Mouse (Mus musculus) embryonic facial prominence, embryonic 11.5 days (tissue): ENCODE results near the gene Zfc3h1. TPM values are rescaled to one million over a fixed set of nuclear protein-coding genes. Genes with fewer than 3 reads are reported as not detected.
A peak's percentile ranks its signal among the peaks of the same experiment; 100 is the strongest.

Experiments
- ATAC-seq: fragments of 200-750 bp; cut with Nextera tagmentation; replicated peaks from 2 replicates; pipeline ENCODE4 v1.8.0; 2017; ENCODE audit warnings: low read depth; ENCODE audit not compliant: insufficient number of reproducible peaks, low FRiP score, low TSS enrichment
- DNase-seq: peaks from one replicate; pipeline ENCODE4 v3.0.0-alpha.2; 2015; ENCODE audit warnings: low spot score
- H3K27ac ChIP-seq: fragments of 300-500 bp; sonication (generic); replicated peaks from 2 replicates; pipeline ENCODE4 v1.5.1; 2014; ENCODE audit warnings: mild to moderate bottlenecking, low read depth, low read length, control low read depth
- H3K27me3 ChIP-seq: fragments of 300-500 bp; sonication (generic); 2 replicates; pipeline ENCODE4 v1.6.1; 2014; ENCODE audit warnings: mild to moderate bottlenecking, low read length, moderate library complexity, mixed read lengths; ENCODE audit not compliant: control insufficient read depth, insufficient read depth
- H3K36me3 ChIP-seq: fragments of 300-500 bp; sonication (generic); replicated peaks from 2 replicates; pipeline ENCODE4 v1.6.1; 2014; ENCODE audit warnings: low read depth, mild to moderate bottlenecking, low read length, moderate library complexity, mixed read lengths; ENCODE audit not compliant: control insufficient read depth, insufficient read depth
- H3K4me1 ChIP-seq: fragments of 300-500 bp; sonication (generic); 2 replicates; pipeline ENCODE4 v1.6.1; 2014; ENCODE audit warnings: low read length, mixed read lengths; ENCODE audit not compliant: control insufficient read depth, insufficient read depth
- H3K4me2 ChIP-seq: fragments of 300-500 bp; sonication (generic); 2 replicates; pipeline ENCODE4 v1.6.1; 2014; ENCODE audit warnings: low read depth, mild to moderate bottlenecking, control low read depth, low read length, moderate library complexity
- H3K4me3 ChIP-seq: fragments of 300-500 bp; sonication (generic); 2 replicates; pipeline ENCODE4 v1.5.1; 2014; ENCODE audit warnings: low read depth, low read length, control low read depth
- H3K9ac ChIP-seq: fragments of 300-500 bp; sonication (generic); replicated peaks from 2 replicates; pipeline ENCODE4 v1.6.1; 2014; ENCODE audit warnings: mild to moderate bottlenecking, control low read depth, low read length
- H3K9me3 ChIP-seq: fragments of 300-500 bp; sonication (generic); replicated peaks from 2 replicates; pipeline ENCODE4 v1.6.1; 2016; ENCODE audit warnings: mild to moderate bottlenecking, low read length, inconsistent platforms, mixed read lengths; ENCODE audit not compliant: control insufficient read depth
- WGBS: fragments of 180-500 bp; shearing (Covaris S2); extraction: QIAGEN DNeasy Blood & Tissue Kit; methylation state at CpG from one replicate; pipeline ENCODE4 v1.1.7; 2014; 5-methylcytosine and 5-hydroxymethylcytosine counted together
- polyA plus RNA-seq: library from polyadenylated mRNA; unstranded; fragments of >200 nt; fragmentation: Nextera tagmentation; extraction: Ambion mirVana; gene quantifications from 2 replicates; pipeline ENCODE4 v1.2.1, GENCODE M21; 2014

Zfc3h1 gene
- polyA plus RNA-seq, 1 experiment from 2014 or later, result 23.1 TPM

GRCm38 (mm10) chr10:115473213-115473961 is 88.6 kb downstream of the Zfc3h1 start:
- Histone ChIP-seq H3K4me3 (no peak overlapping the region), H3K9me3 (no peaks in the 10 kb centered on the region), H3K27me3 (no peaks in the 10 kb centered on the region), H3K9ac (no peak overlapping the region), H3K36me3 (no peaks in the 10 kb centered on the region), H3K27ac (no peak overlapping the region), H3K4me1 (no peaks in the 10 kb centered on the region), H3K4me2 (no peak overlapping the region)
- ATAC-seq (no peak), DNase-seq (no peak)
- 77% methylated on average over 6 of the region's 6 CpGs for WGBS

- Histone ChIP-seq H3K4me2 (no peak overlapping the region), H3K4me1 (no peaks in the 10 kb centered on the region), H3K27me3 (no peaks in the 10 kb centered on the region), H3K9me3 (no peaks in the 10 kb centered on the region), H3K27ac (no peak overlapping the region), H3K4me3 (no peak overlapping the region), H3K36me3 (no peaks in the 10 kb centered on the region), H3K9ac (no peak overlapping the region)
- DNase-seq (no peak), ATAC-seq (no peak)
- WGBS, result 61% methylated on average over 7 of the region's 7 CpGs
Observed at GRCm38 (mm10) chr10:115475000-115475550, 90.3 kb downstream of the Zfc3h1 start.

- Histone ChIP-seq H3K27me3 (no peaks in the 10 kb centered on the region), H3K4me2 (no peak overlapping the region), H3K27ac (no peak overlapping the region), H3K4me3 (no peak overlapping the region), H3K9me3 (no peaks in the 10 kb centered on the region), H3K4me1 (no peaks in the 10 kb centered on the region), H3K36me3 (no peaks in the 10 kb centered on the region), H3K9ac (no peak overlapping the region)
- WGBS, result 94% methylated on average over 9 of the region's 9 CpGs
- no peak for DNase-seq
- ATAC-seq, result no peak
Observed at GRCm38 (mm10) chr10:115476506-115476905, 91.7 kb downstream of the Zfc3h1 start.

GRCm38 (mm10) chr10:115478441-115479141 is 93.8 kb downstream of the Zfc3h1 start:
- WGBS, result 11% methylated on average over 20 of the region's 20 CpGs
- Histone ChIP-seq H3K4me3 (no peak overlapping the region), H3K27ac (no peak overlapping the region), H3K36me3 (no peaks in the 10 kb centered on the region), H3K27me3 (no peaks in the 10 kb centered on the region), H3K4me1 (no peaks in the 10 kb centered on the region), H3K4me2 (0 out of 2 replicates have a peak overlapping the region, but pooled peaks have one; percentile 5), H3K9me3 (no peaks in the 10 kb centered on the region), H3K9ac (no peak overlapping the region)
- peak; percentile 50; the same call in 1 of the 2 replicates for ATAC-seq
- no peak for DNase-seq

Other genes starting within 250 kb of the Zfc3h1 start
- gene Tph2, start 199.9 kb upstream of the Zfc3h1 start, polyA plus RNA-seq, result 0.63 and 0.89 TPM in 2 replicates
- gene Tbc1d15, start 133.5 kb upstream of the Zfc3h1 start, polyA plus RNA-seq, result 65.7 and 69.5 TPM in 2 replicates
- gene Rab21, start 69.4 kb upstream of the Zfc3h1 start, polyA plus RNA-seq, result 6.7 and 15.0 TPM in 2 replicates
- gene Tmem19, start 22.5 kb upstream of the Zfc3h1 start, polyA plus RNA-seq, result 25.3 and 36.4 TPM in 2 replicates
- gene Thap2, start 516 bp upstream of the Zfc3h1 start, polyA plus RNA-seq, result 20.0 and 21.6 TPM in 2 replicates
- 0.21 TPM in 2 replicates for gene A930009A15Rik, start 185.0 kb downstream of the Zfc3h1 start, polyA plus RNA-seq
- gene Lgr5, start 202.8 kb downstream of the Zfc3h1 start, polyA plus RNA-seq, result 10.2 and 11.5 TPM in 2 replicates